Mouse (Mus musculus): ENCODE data around the gene Wdr77.
"Not testable (repeated sequence)": the region's sequence is repeated elsewhere in the genome, so short reads cannot be mapped to it uniquely, and the experiment has no call there.

GRCm38 (mm10) chr3:105916455-105916854 lies 42.7 kb upstream of the Wdr77 start:
- TF ChIP-seq CTCF (conservative IDR thresholded peaks at IDR 0.05; ENCODE audit: low read length); POU5F1 (IDR thresholded peaks at IDR 0.05; ENCODE audit: borderline replicate concordance, low read length): not testable (repeated sequence)

All from E14TG2a.4 (cell line).